ENCODE assay signal across 11 mouse cellular contexts in the genomic region with DNA sequence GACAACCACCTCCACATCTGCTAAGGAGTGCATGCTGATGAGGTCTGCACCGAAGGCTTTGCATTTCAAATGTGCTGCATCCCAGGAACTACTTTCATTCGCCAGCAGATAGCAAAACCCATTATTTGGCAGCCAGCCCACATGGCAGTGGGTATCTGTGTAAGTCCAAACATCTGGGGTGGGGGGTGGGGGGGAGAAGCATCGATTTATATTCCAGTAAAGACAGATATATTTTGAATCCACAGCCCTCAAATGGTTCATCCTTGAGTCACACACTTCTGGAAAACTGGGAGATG. TPM values are rescaled to one million over a fixed set of nuclear protein-coding genes. Genes with fewer than 3 reads are reported as not detected.
DNase-seq lines count a peak whose midpoint lies in the region; ATAC-seq and TF ChIP-seq lines count a peak whose summit lies in the region.
"Had no signal": no experiment of that assay in that cellular context is flagged by ENCODE, and none has a peak within 500 bp of the region (broad histone marks: within the 10 kb centered on the region; RNA-seq: fewer than 3 reads in every experiment).

No protein-coding gene starts in this region.

- intact Hi-C loops in left cerebral cortex, adult 2 months (cut with DNase I) = no loop called here

- no peak overlapping the region for H3K9ac ChIP-seq in forebrain, embryonic 15.5 days (replicated peaks)
- H3K9ac ChIP-seq in hindbrain, embryonic 12.5 days = no peak overlapping the region
- H3K9ac ChIP-seq in midbrain, embryonic 16.5 days (ENCODE audit: low read depth, low read length) = no peak overlapping the region

- H3K9me3 ChIP-seq in forebrain, embryonic 15.5 days = no peaks in the 10 kb centered on the region
- H3K9me3 ChIP-seq in forebrain, embryonic 10.5 days = no peaks in the 10 kb centered on the region
- no peaks in the 10 kb centered on the region for H3K9me3 ChIP-seq in hindbrain, embryonic 12.5 days (replicated peaks)
- H3K9me3 ChIP-seq in midbrain, embryonic 16.5 days (replicated peaks; ENCODE audit: control insufficient read depth, low read length, poor library complexity, severe bottlenecking) = no peaks in the 10 kb centered on the region

- H3K27me3 ChIP-seq in forebrain, embryonic 15.5 days = no peaks in the 10 kb centered on the region
- peaks cover 42% of the 10 kb centered on the region for H3K27me3 ChIP-seq in forebrain, embryonic 10.5 days (ENCODE audit: poor library complexity, severe bottlenecking)
- no peaks in the 10 kb centered on the region for H3K27me3 ChIP-seq in hindbrain, embryonic 12.5 days
- H3K27me3 ChIP-seq in midbrain, embryonic 16.5 days (ENCODE audit: control insufficient read depth, insufficient read depth, low read depth, low read length) = no peaks in the 10 kb centered on the region

- H3K36me3 ChIP-seq in forebrain, embryonic 15.5 days = no peaks in the 10 kb centered on the region
- no peaks in the 10 kb centered on the region for H3K36me3 ChIP-seq in forebrain, embryonic 10.5 days (replicated peaks)
- no peaks in the 10 kb centered on the region for H3K36me3 ChIP-seq in hindbrain, embryonic 12.5 days
- no peaks in the 10 kb centered on the region for H3K36me3 ChIP-seq in midbrain, embryonic 16.5 days (ENCODE audit: control insufficient read depth, insufficient read depth, low read length)

- peak; percentile 46; the same call in 1 of the 2 replicates for ATAC-seq in forebrain, embryonic 15.5 days (replicated peaks)
- ATAC-seq in hindbrain, embryonic 12.5 days (ENCODE audit: low FRiP score) = no peak
- ATAC-seq in midbrain, embryonic 16.5 days = 0 out of 2 replicates have a peak, but pooled peaks have one; percentile 45
- no peak for ATAC-seq in megakaryocyte, adult 5-6 weeks (ENCODE audit: poor library complexity, severe bottlenecking)

- H3K27ac ChIP-seq in forebrain, embryonic 15.5 days (replicated peaks) = no peak overlapping the region
- no peak overlapping the region for H3K27ac ChIP-seq in forebrain, embryonic 10.5 days
- peak overlapping the region; percentile 48; the same call in 1 of the 2 replicates for H3K27ac ChIP-seq in left cerebral cortex, adult 2 months
- H3K27ac ChIP-seq in hindbrain, embryonic 12.5 days = no peak overlapping the region
- 0 out of 2 replicates have a peak overlapping the region, but pooled peaks have one; percentile 7 for H3K27ac ChIP-seq in midbrain, embryonic 16.5 days (ENCODE audit: low read length)
- H3K27ac ChIP-seq: macrophage had no signal

- peaks cover 5% of the 10 kb centered on the region for H3K4me1 ChIP-seq in forebrain, embryonic 15.5 days
- peaks cover 7% of the 10 kb centered on the region; the same call in 1 of the 2 replicates for H3K4me1 ChIP-seq in forebrain, embryonic 10.5 days
- peaks cover 3% of the 10 kb centered on the region; the same call in 1 of the 2 replicates for H3K4me1 ChIP-seq in hindbrain, embryonic 12.5 days
- peaks cover 7% of the 10 kb centered on the region; the same call in 1 of the 2 replicates for H3K4me1 ChIP-seq in midbrain, embryonic 16.5 days (ENCODE audit: control insufficient read depth, insufficient read depth, low read length)

- 21% methylated on average over 3 of the region's 3 CpGs for WGBS in forebrain, embryonic 15.5 days
- WGBS in forebrain, embryonic 10.5 days = 35% methylated on average over 3 of the region's 3 CpGs
- 26% methylated on average over 3 of the region's 3 CpGs for WGBS in hindbrain, embryonic 12.5 days
- WGBS in midbrain, embryonic 16.5 days = 11% methylated on average over 3 of the region's 3 CpGs

- no peak overlapping the region for H3K4me3 ChIP-seq in forebrain, embryonic 15.5 days
- H3K4me3 ChIP-seq in forebrain, embryonic 10.5 days = no peak overlapping the region
- H3K4me3 ChIP-seq in left cerebral cortex, adult 2 months = peak overlapping the region; percentile 14
- no peak overlapping the region for H3K4me3 ChIP-seq in hindbrain, embryonic 12.5 days
- H3K4me3 ChIP-seq in midbrain, embryonic 16.5 days (ENCODE audit: low read depth, low read length) = no peak overlapping the region

- DNase-seq in forebrain, embryonic 10.5 days (ENCODE audit: extremely low spot score, low spot score) = no peak
- no peak for DNase-seq in left cerebral cortex, adult 2 months (ENCODE audit: extremely low spot score in 1 of 2, low spot score in 2 of 2)
- no peak for DNase-seq in left cerebral cortex, adult 11 months (ENCODE audit: low spot score)
- DNase-seq in adrenal gland, postnatal 4 days (ENCODE audit: low spot score in 2 of 2) = no peak
- DNase-seq: B cell, adult 2 months; layer of hippocampus, adult 9-11 months had no signal

- TF ChIP-seq CTCF in left cerebral cortex, adult 2 months (IDR thresholded peaks at IDR 0.05) = no peak

- no peak overlapping the region for H3K4me2 ChIP-seq in forebrain, embryonic 15.5 days (replicated peaks)
- H3K4me2 ChIP-seq in hindbrain, embryonic 12.5 days (replicated peaks) = peak overlapping the region; percentile 18
- peak overlapping the region; percentile 44 for H3K4me2 ChIP-seq in midbrain, embryonic 16.5 days (ENCODE audit: low read length)

RNA-seq across cellular contexts. Expression of gene Ly75, which starts 27.8 kb away (rescaled TPM):
- polyA plus RNA-seq in forebrain, embryonic 15.5 days (2015; fragmentation: Nextera tagmentation; extraction: Ambion mirVana) = 0.52 and 0.54 TPM in 2 replicates
- 3.7 and 3.9 TPM in 2 replicates for polyA plus RNA-seq in forebrain, embryonic 10.5 days (2016; fragmentation: Nextera tagmentation; extraction: Ambion mirVana)
- total RNA-seq in left cerebral cortex, adult 2 months (2021) = under 1 TPM; 0.68 to 0.91 TPM
- 1.7 and 2.1 TPM in 2 replicates for polyA plus RNA-seq in hindbrain, embryonic 12.5 days (2016; fragmentation: Nextera tagmentation; extraction: Ambion mirVana)
- polyA plus RNA-seq in midbrain, embryonic 16.5 days (2015; fragmentation: Nextera tagmentation; extraction: Ambion mirVana) = 1.6 TPM in 2 replicates
- 1 to 10 TPM; 1.5 to 1.7 TPM for total RNA-seq in adrenal gland, postnatal 4 days (2021)
- total RNA-seq in megakaryocyte, adult 5-6 weeks (2015) = 6.7 and 7.3 TPM in 2 replicates
- 10.0 and 15.4 TPM in 2 replicates for total RNA-seq in megakaryocyte, adult 5-6 weeks (2017)

Comparison
In these comparisons a context has a peak if more than half of its experiments do, and no peak if none do; other contexts are left out.
1. ATAC-seq: peak in forebrain, embryonic 15.5 days (single experiment) and midbrain, embryonic 16.5 days (single experiment); none in hindbrain, embryonic 12.5 days (single experiment) and megakaryocyte, adult 5-6 weeks (single experiment).
2. H3K27ac ChIP-seq: peak in left cerebral cortex, adult 2 months (single experiment) and midbrain, embryonic 16.5 days (single experiment); none in forebrain, embryonic 15.5 days (single experiment), forebrain, embryonic 10.5 days (single experiment) and hindbrain, embryonic 12.5 days (single experiment).